Mouse (Mus musculus): Measurements from ENCODE around the gene Gng7. TPM values are rescaled to one million over a fixed set of nuclear protein-coding genes. Genes with fewer than 3 reads are reported as not detected.

Gene Gng7
- total and polyA plus RNA-seq, 2 experiments from 2014 or later = 0.11 to 0.64 TPM

DNA sequence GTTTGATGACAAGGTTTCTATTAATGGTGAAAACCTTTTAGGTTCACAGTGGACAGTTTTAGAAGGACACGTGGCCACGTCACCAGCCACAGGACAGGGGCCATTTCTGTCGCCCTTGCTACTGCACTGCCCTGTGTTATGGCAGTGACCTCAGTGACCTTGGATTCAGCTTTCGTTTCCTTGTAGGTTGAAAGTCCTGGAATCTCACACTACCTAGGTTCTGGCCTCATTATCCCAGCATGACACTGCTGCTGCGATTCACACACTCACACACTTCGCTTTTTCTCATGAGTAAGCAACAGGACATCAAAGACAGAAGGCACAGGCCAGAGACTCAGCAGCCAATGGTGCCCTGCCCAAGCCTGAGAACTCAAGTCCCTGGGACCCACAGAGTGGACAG lies 57.8 kb downstream of the Gng7 start:
- DNase-seq (ENCODE audit: low spot score) (no peak), ATAC-seq (ENCODE audit: insufficient read depth, low read depth) (no peak)
- no peak overlapping the region for H3K9ac ChIP-seq (replicated peaks; ENCODE audit: low read depth, low read length)
- no peak overlapping the region for H3K4me2 ChIP-seq (ENCODE audit: low read depth, low read length)
- peaks cover 16% of the 10 kb centered on the region for H3K4me1 ChIP-seq (ENCODE audit: control insufficient read depth, insufficient read depth)
- no peaks in the 10 kb centered on the region for H3K36me3 ChIP-seq (replicated peaks; ENCODE audit: control insufficient read depth, insufficient read depth, low read length)
- no peaks in the 10 kb centered on the region for H3K9me3 ChIP-seq (replicated peaks; ENCODE audit: control insufficient read depth, low read length)
- WGBS = 70% methylated on average over 6 of the region's 6 CpGs
- H3K27ac ChIP-seq (ENCODE audit: low read depth) = no peak overlapping the region
- H3K4me3 ChIP-seq (ENCODE audit: low read depth, low read length) = no peak overlapping the region
- H3K27me3 ChIP-seq (ENCODE audit: control insufficient read depth, insufficient read depth, low read length) = no peaks in the 10 kb centered on the region
- TF ChIP-seq CTCF (IDR thresholded peaks at IDR 0.05; ENCODE audit: low read depth) = no peak
- TF ChIP-seq EP300 (IDR thresholded peaks at IDR 0.05; ENCODE audit: low read depth) = no peak

DNA sequence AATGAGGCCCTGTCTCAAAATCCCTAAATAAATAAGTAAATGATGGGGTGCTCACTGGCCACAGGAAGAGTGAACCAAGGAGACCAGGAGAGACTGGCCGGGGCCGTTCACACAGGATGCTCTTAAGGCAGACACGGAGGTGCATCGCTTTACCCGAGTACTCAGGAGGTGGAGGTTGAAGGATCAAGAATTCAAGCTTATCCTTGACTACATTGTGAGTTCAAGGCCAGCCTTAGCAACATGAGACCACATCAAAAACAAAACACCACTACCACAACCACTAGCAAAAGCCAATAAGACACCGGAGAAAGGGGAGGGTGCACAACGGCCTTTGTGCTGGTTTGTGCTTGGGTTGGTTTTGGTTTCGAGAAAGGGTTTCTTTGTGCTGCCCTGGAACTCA lies 58.4 kb downstream of the Gng7 start:
- ATAC-seq (ENCODE audit: insufficient read depth, low read depth) (no peak), DNase-seq (ENCODE audit: low spot score) (no peak)
- WGBS = 90% methylated on average over 8 of the region's 8 CpGs
- no peak overlapping the region for H3K4me2 ChIP-seq (ENCODE audit: low read depth, low read length)
- no peak overlapping the region for H3K9ac ChIP-seq (replicated peaks; ENCODE audit: low read depth, low read length)
- no peak overlapping the region for H3K27ac ChIP-seq (ENCODE audit: low read depth)
- H3K9me3 ChIP-seq (replicated peaks; ENCODE audit: control insufficient read depth, low read length) = no peaks in the 10 kb centered on the region
- peaks cover 12% of the 10 kb centered on the region for H3K4me1 ChIP-seq (ENCODE audit: control insufficient read depth, insufficient read depth)
- no peaks in the 10 kb centered on the region for H3K36me3 ChIP-seq (replicated peaks; ENCODE audit: control insufficient read depth, insufficient read depth, low read length)
- H3K27me3 ChIP-seq (ENCODE audit: control insufficient read depth, insufficient read depth, low read length) = no peaks in the 10 kb centered on the region
- H3K4me3 ChIP-seq (ENCODE audit: low read depth, low read length) = no peak overlapping the region
- TF ChIP-seq EP300 (IDR thresholded peaks at IDR 0.05; ENCODE audit: low read depth) = no peak
- no peak for TF ChIP-seq CTCF (IDR thresholded peaks at IDR 0.05; ENCODE audit: low read depth)

DNA sequence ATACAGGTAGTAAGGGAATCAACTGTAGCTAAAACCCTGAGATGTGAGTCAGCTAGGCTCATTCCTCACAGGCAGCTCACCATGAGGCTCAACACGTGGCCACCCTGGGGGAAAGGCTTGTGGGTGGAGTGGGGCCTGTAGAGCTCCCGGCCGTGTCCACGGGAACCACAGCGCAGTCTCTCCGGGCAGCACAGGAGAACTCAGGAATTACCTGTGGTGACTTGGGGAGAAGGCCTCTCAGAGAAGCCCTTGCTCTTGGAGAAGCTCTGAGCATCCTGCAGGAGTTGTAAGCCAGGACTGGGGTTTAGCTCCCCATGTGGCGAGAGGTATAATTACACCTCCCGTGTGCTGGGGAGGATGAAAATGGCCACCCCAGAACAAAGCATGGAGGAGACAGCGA lies 59.2 kb downstream of the Gng7 start:
- Histone ChIP-seq H3K4me3 (ENCODE audit: low read depth, low read length) (no peak overlapping the region), H3K4me1 (ENCODE audit: control insufficient read depth, insufficient read depth) (peaks cover 10% of the 10 kb centered on the region; the same call in 1 of the 2 replicates), H3K27me3 (ENCODE audit: control insufficient read depth, insufficient read depth, low read length) (no peaks in the 10 kb centered on the region), H3K27ac (ENCODE audit: low read depth) (peak overlapping the region; percentile 84), H3K9me3 (replicated peaks; ENCODE audit: control insufficient read depth, low read length) (no peaks in the 10 kb centered on the region), H3K9ac (replicated peaks; ENCODE audit: low read depth, low read length) (no peak overlapping the region), H3K36me3 (replicated peaks; ENCODE audit: control insufficient read depth, insufficient read depth, low read length) (no peaks in the 10 kb centered on the region), H3K4me2 (ENCODE audit: low read depth, low read length) (no peak overlapping the region)
- no peak for TF ChIP-seq EP300 (IDR thresholded peaks at IDR 0.05; ENCODE audit: low read depth)
- peak; percentile 84 for TF ChIP-seq CTCF (IDR thresholded peaks at IDR 0.05; ENCODE audit: low read depth)
- 13% methylated on average over 9 of the region's 9 CpGs for WGBS
- ATAC-seq (ENCODE audit: insufficient read depth, low read depth) = peak; percentile 37; the same call in 1 of the 2 replicates
- peak; percentile 74 for DNase-seq (ENCODE audit: low spot score)

DNA sequence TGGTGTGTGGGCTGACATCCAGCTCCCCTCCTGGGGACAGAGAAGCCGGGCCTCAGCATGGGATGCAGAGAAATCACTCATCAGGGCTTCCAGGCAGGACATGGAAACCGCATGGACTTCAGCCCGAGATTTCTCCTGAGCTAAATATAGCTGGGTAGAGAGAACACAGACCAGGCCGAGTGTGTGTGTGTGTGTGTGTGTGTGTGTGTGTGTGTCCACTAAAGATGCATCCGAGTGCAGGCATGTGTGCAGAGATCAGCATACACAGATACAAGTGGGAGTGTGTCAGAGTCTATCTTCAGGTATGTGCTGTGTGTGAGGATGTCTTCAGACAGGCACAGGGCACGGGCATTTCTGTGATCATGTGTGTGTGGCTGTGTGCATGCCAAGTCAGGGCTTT lies 59.9 kb downstream of the Gng7 start:
- Histone ChIP-seq H3K4me1 (ENCODE audit: control insufficient read depth, insufficient read depth) (peaks cover 10% of the 10 kb centered on the region; the same call in 1 of the 2 replicates), H3K36me3 (replicated peaks; ENCODE audit: control insufficient read depth, insufficient read depth, low read length) (no peaks in the 10 kb centered on the region), H3K27me3 (ENCODE audit: control insufficient read depth, insufficient read depth, low read length) (no peaks in the 10 kb centered on the region), H3K4me2 (ENCODE audit: low read depth, low read length) (no peak overlapping the region), H3K9ac (replicated peaks; ENCODE audit: low read depth, low read length) (no peak overlapping the region), H3K4me3 (ENCODE audit: low read depth, low read length) (no peak overlapping the region), H3K27ac (ENCODE audit: low read depth) (peak overlapping the region; percentile 84), H3K9me3 (replicated peaks; ENCODE audit: control insufficient read depth, low read length) (no peaks in the 10 kb centered on the region)
- peak; percentile 65 for DNase-seq (ENCODE audit: low spot score)
- TF ChIP-seq CTCF (IDR thresholded peaks at IDR 0.05; ENCODE audit: low read depth) (no peak), EP300 (IDR thresholded peaks at IDR 0.05; ENCODE audit: low read depth) (no peak)
- ATAC-seq (ENCODE audit: insufficient read depth, low read depth) = peak; percentile 69
- WGBS = 10% methylated on average over 6 of the region's 6 CpGs

DNA sequence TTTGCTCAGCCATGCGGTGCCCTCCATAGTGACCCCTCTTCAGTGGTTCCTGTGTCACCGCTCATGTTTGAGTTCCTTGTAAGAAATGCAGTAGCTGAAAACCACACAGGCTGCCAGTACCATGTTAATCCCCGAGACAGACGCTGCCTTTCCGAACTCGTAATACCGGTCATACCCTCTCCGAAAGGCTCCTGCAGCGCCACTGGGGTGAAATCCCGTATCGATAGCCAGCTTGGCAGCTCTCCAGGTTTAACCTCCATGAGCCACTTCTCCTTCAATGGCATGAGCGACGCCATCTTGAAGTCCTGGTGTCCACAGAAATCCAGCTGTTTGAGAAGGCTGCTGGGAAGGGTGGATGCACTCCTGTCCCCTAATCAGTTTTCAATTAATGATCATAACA lies 60.3 kb downstream of the Gng7 start:
- TF ChIP-seq EP300 (IDR thresholded peaks at IDR 0.05; ENCODE audit: low read depth) (no peak), CTCF (IDR thresholded peaks at IDR 0.05; ENCODE audit: low read depth) (no peak)
- Histone ChIP-seq H3K4me1 (ENCODE audit: control insufficient read depth, insufficient read depth) (peaks cover 10% of the 10 kb centered on the region; the same call in 1 of the 2 replicates), H3K36me3 (replicated peaks; ENCODE audit: control insufficient read depth, insufficient read depth, low read length) (no peaks in the 10 kb centered on the region), H3K9me3 (replicated peaks; ENCODE audit: control insufficient read depth, low read length) (no peaks in the 10 kb centered on the region), H3K27ac (ENCODE audit: low read depth) (peak overlapping the region; percentile 84), H3K4me2 (ENCODE audit: low read depth, low read length) (no peak overlapping the region), H3K9ac (replicated peaks; ENCODE audit: low read depth, low read length) (no peak overlapping the region), H3K27me3 (ENCODE audit: control insufficient read depth, insufficient read depth, low read length) (no peaks in the 10 kb centered on the region), H3K4me3 (ENCODE audit: low read depth, low read length) (no peak overlapping the region)
- DNase-seq (ENCODE audit: low spot score) (no peak), ATAC-seq (ENCODE audit: insufficient read depth, low read depth) (no peak)
- WGBS = 50% methylated on average over 13 of the region's 13 CpGs

DNA sequence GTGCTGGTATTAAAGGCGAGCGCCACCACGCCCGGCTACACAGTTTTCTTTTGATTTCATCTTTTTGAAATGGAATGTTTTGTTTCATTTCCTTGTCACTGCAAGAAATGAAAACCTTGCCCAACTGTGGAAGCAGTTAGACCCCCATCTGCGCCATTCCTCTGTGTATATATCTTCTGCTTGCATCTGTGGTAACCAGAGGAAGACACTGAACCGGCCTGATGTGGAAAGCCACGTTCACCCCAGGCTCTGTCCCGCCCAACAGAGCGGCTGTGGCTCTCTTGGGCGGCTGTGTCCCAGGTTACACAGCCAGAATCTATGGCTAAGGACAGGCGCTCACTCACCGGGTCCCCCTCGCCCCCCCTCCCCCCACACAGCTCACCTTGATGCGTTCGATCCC lies 62.3 kb downstream of the Gng7 start:
- Histone ChIP-seq H3K9ac (replicated peaks; ENCODE audit: low read depth, low read length) (no peak overlapping the region), H3K36me3 (replicated peaks; ENCODE audit: control insufficient read depth, insufficient read depth, low read length) (no peaks in the 10 kb centered on the region), H3K9me3 (replicated peaks; ENCODE audit: control insufficient read depth, low read length) (no peaks in the 10 kb centered on the region), H3K27me3 (ENCODE audit: control insufficient read depth, insufficient read depth, low read length) (no peaks in the 10 kb centered on the region), H3K4me1 (ENCODE audit: control insufficient read depth, insufficient read depth) (peaks cover 26% of the 10 kb centered on the region), H3K4me3 (ENCODE audit: low read depth, low read length) (no peak overlapping the region), H3K27ac (ENCODE audit: low read depth) (no peak overlapping the region), H3K4me2 (ENCODE audit: low read depth, low read length) (no peak overlapping the region)
- no peak for DNase-seq (ENCODE audit: low spot score)
- 71% methylated on average over 15 of the region's 15 CpGs for WGBS
- TF ChIP-seq CTCF (IDR thresholded peaks at IDR 0.05; ENCODE audit: low read depth) = no peak
- no peak for TF ChIP-seq EP300 (IDR thresholded peaks at IDR 0.05; ENCODE audit: low read depth)
- no peak for ATAC-seq (ENCODE audit: insufficient read depth, low read depth)
